Mouse (Mus musculus) E14TG2a.4 (cell line): Measurements from ENCODE around the gene Spaar.

Experiments
- CTCF ChIP-seq: conservative IDR thresholded peaks from 2 replicates; pipeline ENCODE4 v1.5.1; 2014; ENCODE audit warnings: low read length
- POU5F1 ChIP-seq: IDR thresholded peaks from 2 replicates; pipeline ENCODE4 v1.6.1; 2014; ENCODE audit warnings: low read length, borderline replicate concordance

DNA sequence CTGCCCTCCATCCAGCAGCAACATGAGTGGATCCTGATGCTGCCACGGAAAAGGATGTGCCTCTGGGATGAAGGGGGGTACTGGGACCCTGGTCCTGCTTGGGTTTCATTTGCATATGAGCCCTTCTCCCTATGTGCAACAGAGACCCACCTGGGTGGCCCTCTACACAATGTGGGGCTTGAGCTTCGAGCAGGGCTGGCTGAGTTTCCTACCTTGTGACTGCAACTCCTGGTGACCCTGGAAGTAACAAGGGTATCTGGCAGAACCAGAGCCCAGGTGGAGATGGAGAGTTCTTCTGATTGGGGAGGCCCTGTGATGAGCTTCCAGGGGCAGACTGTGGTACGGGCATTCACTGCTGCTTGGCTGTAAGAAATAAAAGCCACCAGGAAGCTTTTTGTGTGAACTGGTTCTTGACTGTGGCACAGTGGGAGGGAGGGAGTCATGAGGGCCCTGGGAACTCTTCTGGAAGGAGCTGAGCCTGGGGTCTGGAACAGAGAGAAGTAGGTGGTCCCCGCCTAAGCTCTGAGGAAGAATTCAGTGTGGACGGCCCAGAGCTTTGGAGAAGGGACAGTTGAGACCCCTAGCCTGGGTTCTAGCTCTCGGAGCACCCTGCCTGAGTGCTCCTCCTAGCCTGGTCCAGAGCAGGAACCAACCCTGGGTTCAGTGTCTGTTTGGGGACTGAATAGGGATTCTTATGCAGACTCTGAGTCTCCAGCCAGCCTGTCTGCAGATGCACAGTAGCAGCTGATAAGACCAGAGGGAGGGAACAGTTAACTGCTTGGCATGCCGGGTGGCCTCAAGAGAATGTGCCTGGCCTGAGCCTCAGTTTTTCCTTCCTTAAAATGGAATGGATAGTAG is 1.9 kb upstream of the Spaar start:
- no peak for TF ChIP-seq CTCF
- no peak for TF ChIP-seq POU5F1
